Comparison of ENCODE assay signal across 20 mouse cellular contexts in genomic region chr10:96638477-96638876, GRCm38 (mm10). TPM values are rescaled to one million over a fixed set of nuclear protein-coding genes. Genes with fewer than 3 reads are reported as not detected.
DNase-seq lines count a peak whose midpoint lies in the region; ATAC-seq lines count a peak whose summit lies in the region.
"Had no signal": no experiment of that assay in that cellular context is flagged by ENCODE, and none has a peak within 500 bp of the region (broad histone marks: within the 10 kb centered on the region; RNA-seq: fewer than 3 reads in every experiment).

No protein-coding gene starts in this region.

- DNase-seq in A20 (ENCODE audit: low read depth, low spot score), result peak; percentile 22
- DNase-seq in splenic B cell, adult 2 months (ENCODE audit: low read depth, low spot score), result peak; percentile 54
- no peak for DNase-seq in layer of hippocampus, postnatal 10 days (ENCODE audit: low spot score in 2 of 2)
- DNase-seq in right cerebral cortex, adult 2 months (ENCODE audit: low spot score in 2 of 2), result no peak
- DNase-seq: adrenal gland, adult 2 months; adrenal gland, postnatal 10 days; adrenal gland, postnatal 25 days; cerebellum, adult 11 months; cerebellum, adult 18-20 months; cerebellum, adult 8-10 months; cerebellum, adult 9-11 months; cerebellum, postnatal 14 days; cerebellum, postnatal 36 days had no signal

- peak; percentile 57; the same call in 1 of the 2 replicates for ATAC-seq in granulocyte monocyte progenitor cell, adult 5-6 weeks (replicated peaks; ENCODE audit: poor library complexity, severe bottlenecking)
- peak; percentile 54; the same call in 1 of the 2 replicates for ATAC-seq in megakaryocyte progenitor cell, adult 5-6 weeks (replicated peaks; ENCODE audit: poor library complexity)
- ATAC-seq in erythroid progenitor cell, adult 5-6 weeks (replicated peaks; ENCODE audit: low FRiP score, poor library complexity, severe bottlenecking), result no peak
- ATAC-seq: forebrain, embryonic 14.5 days; forebrain, embryonic 16.5 days had no signal

- H3K27me3 ChIP-seq in splenic B cell, adult 2 months (ENCODE audit: control insufficient read depth, insufficient read depth, low read length, poor library complexity, severe bottlenecking), result no peaks in the 10 kb centered on the region
- H3K27me3 ChIP-seq: embryonic facial prominence, embryonic 12.5 days; forebrain, embryonic 12.5 days had no signal

- no peaks in the 10 kb centered on the region for H3K36me3 ChIP-seq in splenic B cell, adult 2 months (ENCODE audit: control insufficient read depth, insufficient read depth, low read length, poor library complexity, severe bottlenecking)
- H3K36me3 ChIP-seq: embryonic facial prominence, embryonic 12.5 days; forebrain, embryonic 12.5 days had no signal

RNA-seq across cellular contexts. Expression of gene Btg1, which starts 21.7 kb away (rescaled TPM):
- total RNA-seq in granulocyte monocyte progenitor cell, adult 5-6 weeks (2014; fragmentation: Nextera tagmentation), result 19.0 and 20.0 TPM in 2 replicates
- total RNA-seq in granulocyte monocyte progenitor cell, adult 5-6 weeks (2017), result 31.1 and 32.4 TPM in 2 replicates
- 35.2 and 37.5 TPM in 2 replicates for total RNA-seq in megakaryocyte progenitor cell, adult 5-6 weeks (2015)
- 31.5 and 34.6 TPM in 2 replicates for total RNA-seq in megakaryocyte progenitor cell, adult 5-6 weeks (2017)
- 10 to 100 TPM; 38.1 to 44.5 TPM for total RNA-seq in layer of hippocampus, postnatal 10 days (2021)
- 40.4 and 46.1 TPM in 2 replicates for total RNA-seq in erythroid progenitor cell, adult 5-6 weeks (2015; ENCODE audit: low replicate concordance)
- 27.8 and 34.9 TPM in 2 replicates for total RNA-seq in erythroid progenitor cell, adult 5-6 weeks (2017; ENCODE audit: low replicate concordance)

Comparison
In these comparisons a context has a peak if more than half of its experiments do, and no peak if none do; other contexts are left out.
1. DNase-seq: peak in A20 (single experiment) and splenic B cell, adult 2 months (single experiment); none in layer of hippocampus, postnatal 10 days (0 of 2) and right cerebral cortex, adult 2 months (0 of 2).